Mouse (Mus musculus) 416B (cell line): ENCODE data around the gene Map7d1.
A peak's percentile ranks its signal among the peaks of the same experiment; 100 is the strongest.

Experiments
- DNase-seq: peaks from one replicate; pipeline ENCODE4 v3.0.0; 2011; ENCODE audit warnings: low read depth

The Map7d1 gene

DNA sequence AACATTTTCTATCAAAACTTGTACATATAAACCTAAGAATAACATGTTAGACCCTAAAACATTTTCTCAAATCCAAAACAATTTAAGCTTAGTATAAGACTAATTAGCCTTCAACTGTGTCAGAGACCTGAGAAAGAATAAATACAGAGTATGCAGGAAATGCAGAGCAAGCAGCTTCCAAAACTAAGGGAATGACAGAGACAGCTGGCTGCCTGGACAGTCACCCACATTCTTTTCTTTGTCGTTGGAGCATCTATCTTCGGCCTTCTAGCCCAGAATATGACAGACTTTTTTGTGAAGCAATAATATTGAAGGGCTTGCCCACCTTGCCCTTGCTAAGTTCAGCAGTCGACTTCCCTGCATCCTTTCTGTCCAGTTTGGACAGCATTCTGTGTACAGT, 13.1 kb upstream of the Map7d1 start:
- no peak for DNase-seq

DNA sequence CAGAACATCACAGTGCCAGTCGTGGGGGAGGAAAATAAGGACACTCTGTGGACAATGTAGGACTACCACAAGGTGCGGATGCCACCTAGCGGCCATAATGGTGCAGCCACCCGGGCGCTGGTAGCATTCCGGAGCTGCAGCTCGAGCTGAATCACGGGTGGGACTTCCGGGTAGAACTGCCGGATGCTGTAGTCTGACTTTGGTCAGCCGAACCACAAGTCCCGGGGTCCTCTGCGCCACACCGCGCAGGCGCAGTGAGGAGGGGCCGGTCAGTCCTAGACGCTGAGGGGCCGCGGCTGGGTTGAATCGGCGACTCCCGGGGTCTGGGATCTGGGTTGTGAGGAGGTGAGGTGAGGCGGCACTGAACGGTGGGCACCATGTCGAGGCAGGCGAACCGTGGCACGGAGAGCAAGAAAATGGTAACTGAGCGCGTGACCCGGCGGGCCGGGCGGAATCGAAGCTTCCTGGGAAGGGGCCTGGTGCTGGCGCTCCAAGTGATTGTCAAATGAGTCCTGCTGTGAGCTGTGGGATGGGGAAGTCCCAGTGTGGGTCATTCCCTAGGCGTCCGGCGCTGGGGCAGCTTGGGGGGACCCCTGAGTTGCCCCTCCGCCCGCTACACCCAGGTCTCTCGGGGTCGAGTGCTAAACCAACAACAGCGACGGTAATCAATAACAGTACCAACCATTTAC, 6.1 kb upstream of the Map7d1 start, which contains the start of gene Trappc3:
Gene Trappc3, plus strand, starts transcription at position 207 of the 689 bp plus-strand sequence.
- DNase-seq = peak; percentile 99

DNA sequence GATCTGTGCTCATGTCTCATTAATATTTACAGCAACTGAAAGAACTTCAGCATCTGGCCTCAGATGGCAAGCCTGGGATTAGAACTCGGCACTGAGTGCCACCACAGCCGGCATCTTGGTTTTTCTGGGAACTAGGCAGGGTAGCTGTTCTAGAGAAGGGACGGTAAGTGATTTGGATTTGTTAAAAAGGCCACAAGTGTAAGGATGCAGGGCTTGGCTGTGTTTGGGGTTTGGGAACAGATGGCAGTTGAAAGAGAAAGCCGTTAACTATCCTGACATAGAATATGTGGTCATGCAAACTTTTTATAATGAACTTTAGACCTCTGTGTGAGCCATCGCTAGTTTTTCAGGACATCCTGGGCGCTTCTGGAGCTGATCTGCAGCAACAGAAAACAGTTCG, 5.5 kb upstream of the Map7d1 start:
- DNase-seq = no peak

DNA sequence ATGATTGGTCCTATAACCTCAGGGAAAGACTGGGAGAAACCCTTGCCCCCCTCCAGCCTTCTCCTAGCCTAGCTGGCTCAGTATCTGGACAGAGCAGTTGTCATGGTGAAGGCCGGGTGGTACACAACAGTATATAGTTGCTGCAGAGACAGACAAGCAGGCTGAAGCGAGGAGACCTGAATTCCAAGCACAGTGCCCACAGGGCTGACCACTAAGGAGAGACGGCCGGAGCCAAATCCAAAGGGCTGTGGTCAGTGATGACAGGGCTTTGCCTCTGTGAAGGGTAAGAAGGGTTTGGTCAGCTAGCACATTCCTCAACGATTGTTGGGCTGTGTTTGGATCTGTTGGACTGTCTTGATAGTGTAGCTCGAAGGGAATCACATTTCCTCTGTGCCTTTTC, 5.1 kb upstream of the Map7d1 start:
- peak; percentile 21 for DNase-seq

DNA sequence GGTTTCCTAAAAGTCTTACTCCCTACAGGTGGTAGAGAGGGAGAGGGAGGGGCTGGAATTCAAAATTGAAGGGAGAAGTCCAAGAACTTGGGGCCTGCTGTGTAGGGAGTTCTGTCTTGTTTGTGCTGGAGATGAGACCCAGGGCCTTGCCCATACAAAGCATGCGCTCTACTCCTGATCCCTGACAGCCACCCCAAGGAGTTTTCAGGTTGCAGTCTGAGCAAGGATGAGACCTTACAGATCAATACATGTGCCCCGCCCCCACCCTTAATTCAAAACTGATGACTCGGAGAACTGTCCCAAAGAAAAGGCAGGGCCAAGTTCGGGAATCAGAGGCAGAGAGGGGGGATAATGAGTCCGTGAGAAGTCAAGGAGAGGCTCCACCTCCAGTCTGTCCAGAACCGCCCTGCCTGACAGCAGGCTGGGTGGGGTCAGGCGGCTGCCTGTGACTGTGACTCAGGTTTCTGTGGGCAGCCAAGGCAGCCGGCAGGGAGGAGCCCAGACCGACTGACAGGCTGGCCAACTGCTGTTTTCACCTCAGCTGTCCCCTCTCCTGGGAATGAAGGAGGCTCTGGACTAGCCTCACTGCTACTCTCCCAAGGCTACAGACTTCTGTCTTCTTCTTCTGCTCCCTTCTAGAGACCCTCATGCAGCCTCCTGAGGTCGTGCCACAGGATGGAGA, 4.5 kb upstream of the Map7d1 start:
- DNase-seq = peak; percentile 91

DNA sequence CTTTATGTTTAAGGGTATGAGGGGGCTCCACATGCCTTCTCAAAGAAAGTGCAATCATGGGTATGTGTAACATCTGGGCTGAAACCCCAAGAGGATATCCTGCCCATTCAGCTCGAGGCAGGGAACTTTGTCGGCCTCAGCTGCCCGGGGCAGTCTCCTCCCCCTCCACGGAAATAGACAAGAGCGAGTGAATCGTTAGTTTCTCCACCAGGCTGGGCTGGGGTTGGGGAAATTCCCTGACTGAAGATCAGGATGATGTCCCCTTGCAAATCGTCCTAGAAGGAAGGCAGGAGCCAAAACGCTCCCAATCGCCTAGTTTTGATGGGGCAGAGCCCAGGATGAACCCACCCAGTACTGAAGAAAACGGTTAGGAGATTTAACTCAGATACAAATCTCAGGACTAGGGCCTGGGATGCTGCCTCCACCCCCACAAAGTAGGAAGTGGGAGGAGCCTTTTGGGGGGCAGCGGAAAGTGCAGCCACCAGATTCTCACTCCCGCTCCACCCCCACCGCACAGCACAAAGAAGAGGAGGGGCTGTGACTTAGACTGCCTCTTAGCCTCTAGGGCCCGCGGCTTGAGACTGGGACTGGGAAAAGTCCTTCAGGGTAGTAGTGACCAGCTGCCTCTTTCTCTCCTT, 3.5 kb upstream of the Map7d1 start:
- peak; percentile 95 for DNase-seq

DNA sequence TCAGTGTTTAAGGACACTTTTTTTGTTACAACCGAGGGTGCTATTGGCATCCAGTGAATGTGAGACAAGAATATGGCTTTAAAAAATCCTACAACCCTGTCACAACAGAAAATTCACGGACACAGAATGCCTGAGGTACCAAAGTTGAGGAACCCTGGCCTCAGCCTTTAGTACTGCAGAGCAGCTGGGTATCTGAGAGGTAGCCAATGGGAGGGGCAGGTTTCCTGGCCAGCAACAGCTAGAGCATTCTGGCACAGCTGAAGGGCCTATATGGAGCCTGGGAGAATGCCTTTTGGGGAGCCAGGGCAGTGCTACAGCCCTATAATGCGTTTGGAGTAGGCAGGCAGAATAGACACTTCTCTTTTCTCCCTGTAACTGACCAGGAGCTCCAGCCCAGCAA, 2.9 kb upstream of the Map7d1 start:
- no peak for DNase-seq

DNA sequence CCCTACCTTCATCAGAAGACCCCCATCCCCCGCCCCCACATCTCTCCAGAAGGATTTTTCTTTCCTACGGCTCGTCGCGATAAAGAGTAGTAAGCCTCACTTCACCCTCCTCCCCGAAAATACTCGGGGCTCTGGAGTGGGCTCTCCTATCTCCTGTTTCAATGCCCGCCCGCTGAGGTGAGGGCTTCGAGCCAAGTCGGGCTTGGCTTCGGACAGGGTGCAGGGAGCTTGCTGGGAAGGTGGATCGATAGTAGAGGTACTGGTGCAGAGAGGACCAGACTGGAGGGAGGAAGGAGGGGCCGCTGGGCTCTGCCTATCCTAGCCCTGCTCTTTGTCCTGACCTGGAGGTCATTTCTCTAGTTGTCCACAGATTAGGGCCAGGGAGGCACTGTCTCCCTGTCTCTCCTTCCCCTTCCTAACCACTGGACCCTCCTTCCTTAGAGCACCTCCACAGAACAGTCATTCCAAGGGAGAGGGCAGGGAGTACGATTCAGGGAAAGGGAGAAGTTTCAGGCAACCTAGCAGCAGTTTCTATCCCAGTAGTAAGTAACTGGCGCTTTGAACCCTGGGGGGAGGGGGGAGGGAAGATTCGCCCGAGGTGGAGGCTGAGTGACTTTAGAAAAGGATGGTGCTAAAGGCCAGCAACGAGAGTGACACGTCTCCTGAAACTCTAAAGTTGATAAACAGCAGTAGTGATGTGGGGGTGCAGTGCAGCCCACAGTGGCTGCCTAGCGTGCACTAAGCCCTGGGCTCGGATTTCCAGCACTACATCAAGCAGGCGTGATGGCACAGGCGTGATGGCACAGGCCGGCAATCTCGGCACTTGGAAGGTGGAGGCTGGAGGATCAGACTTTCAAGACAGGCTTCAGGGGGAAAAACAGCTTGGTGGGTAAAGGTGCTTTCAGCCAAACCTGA, 1.1 kb upstream of the Map7d1 start:
- peak; percentile 28 for DNase-seq

DNA sequence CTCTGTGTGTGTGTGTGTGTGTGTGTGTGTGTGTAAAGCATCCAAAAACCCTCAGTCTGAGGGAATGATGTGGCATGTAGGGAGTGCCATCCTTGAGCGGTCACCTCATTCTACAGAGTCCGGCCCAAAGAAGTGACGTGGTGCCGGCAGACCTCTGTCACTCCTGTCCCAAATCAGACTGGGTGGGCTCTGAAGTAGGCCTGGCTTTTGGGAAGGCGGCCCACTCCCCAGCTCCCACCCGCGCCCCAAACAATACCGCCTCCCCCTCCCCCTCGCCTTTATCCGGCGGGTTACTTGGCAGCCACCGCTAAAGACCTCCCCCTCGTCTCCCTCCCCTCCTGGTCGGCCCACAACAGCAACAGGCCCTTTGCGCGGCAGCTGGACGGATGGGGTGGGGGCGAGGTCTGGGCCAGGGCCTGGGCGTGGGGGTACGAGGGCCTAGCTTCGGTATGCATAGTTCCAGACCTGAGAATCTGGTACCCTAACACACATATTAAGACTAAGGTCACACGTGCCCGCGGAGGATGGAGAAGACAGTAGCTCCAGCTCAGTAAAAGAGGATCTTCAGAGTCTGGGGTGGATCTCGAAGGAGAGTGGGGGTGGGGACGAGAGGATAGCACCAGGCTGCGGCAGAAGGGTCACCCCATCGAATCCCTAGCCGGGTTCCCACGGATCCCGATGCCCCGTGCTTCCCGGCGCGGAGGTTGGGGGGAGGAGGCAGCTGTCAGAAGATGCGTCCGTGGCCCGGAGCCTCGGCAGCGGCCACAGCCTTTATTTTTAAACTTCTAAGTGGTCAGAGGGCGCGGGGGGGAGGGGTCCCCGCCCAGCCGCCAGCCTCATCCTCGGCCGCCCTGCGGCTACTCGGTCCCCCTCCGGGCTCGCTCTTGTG, 786 bp downstream of the Map7d1 start:
- DNase-seq = peak; percentile 42

DNA sequence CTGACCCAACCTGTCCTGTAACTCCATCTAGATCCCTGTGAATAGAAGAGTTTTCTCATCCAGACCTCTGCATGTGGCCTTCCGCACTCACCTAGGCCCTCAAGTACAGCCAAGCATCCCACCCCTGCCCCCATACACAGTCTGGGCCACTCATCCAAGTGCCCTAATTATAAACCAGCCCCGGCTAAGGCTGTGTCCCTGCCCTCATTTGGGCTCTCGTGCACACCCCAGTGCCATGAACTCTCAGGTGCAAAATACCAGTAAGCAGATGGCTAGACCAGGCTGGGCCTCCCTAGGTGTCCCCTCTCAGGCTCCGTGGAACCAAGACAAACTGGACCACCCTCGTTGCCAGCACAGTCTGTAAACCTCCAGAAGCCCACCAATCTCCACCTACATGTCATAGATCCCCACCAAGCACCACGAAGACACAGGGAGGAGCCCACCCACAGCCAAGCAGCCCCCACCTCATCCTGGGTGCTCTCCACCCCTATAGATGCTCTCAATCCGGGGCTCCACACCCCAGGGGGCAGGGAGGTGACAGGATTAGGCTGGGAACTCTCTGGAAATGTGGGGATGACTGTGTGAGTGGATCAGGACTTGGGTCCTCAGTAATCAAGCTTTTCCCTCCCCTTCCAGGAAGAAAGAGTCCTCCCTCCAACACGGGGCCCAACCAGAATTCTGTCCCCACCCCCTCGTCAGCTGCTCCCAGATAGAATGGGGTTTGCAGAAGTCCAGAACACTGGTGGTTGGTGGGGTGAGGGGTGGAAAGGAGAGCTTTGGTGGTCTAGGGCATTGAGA, 1.6 kb downstream of the Map7d1 start:
- DNase-seq = peak; percentile 54

DNA sequence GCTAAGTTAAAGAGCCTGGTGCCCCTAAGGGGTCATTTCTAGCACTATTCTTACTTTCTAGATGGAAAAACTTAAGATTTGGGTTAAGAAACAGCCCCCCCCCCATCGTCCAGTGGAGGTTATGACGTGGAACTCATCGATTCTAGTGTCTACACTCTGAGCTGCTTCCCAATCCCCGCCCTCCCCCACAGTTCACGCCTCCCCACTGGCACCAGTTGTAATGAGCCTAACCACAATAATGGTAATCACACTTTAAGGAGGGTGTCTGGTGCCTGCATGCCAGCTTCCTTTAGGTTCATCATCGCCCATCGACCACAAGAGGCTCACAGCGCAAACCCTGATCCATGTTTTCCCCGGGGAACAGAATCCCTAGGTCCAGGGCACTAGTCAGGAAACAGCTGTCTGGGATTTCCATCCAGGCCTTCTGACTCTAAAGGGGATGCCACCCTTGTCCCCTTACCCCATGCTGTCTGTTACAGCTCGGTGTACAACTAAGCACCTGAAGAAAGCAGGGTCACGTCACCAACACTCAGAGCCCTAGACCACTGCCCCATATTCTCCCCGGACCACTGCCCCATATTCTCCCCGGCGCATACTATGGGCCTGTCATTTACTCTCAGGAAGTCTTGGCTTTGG, 2.4 kb downstream of the Map7d1 start:
- peak; percentile 38 for DNase-seq

DNA sequence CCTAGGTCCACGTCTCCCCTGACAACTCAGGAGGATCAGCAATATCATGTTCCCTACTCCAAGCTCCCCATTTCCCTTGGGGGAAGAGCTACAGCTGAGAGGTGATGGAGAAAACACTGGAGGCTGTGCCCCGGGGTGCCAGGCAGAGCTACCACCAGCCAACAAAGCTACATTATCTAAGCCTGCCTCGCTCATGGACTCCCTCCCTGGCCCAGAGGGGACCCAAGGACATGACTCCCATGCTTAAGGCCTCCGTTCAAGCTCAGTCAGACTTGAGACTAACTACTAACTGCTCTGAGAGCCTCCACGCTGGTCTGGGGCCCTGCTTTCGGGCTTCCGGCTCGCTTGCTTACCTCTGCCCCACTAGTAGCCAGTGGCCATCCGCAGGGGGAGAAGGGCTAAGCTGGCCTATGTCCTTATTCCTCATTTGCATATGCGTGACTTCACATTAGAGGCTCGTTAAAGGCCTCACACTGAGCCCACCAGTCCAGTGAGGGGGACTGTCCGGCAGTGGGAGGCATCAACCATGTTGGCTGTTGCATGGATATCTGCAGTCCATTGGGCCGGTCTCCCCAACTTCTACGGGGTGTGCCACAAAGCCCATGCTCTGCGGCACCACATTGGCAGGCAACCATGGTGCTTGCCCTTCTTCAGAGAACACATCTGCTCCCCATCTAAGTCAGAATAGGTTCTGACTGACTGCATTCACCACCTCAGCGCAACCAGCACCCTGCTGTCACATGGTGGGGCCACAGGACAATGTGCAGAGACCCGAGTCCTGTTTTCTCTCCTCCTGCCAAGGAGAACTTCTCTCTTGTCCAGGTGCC, 3.5 kb downstream of the Map7d1 start:
- no peak for DNase-seq

DNA sequence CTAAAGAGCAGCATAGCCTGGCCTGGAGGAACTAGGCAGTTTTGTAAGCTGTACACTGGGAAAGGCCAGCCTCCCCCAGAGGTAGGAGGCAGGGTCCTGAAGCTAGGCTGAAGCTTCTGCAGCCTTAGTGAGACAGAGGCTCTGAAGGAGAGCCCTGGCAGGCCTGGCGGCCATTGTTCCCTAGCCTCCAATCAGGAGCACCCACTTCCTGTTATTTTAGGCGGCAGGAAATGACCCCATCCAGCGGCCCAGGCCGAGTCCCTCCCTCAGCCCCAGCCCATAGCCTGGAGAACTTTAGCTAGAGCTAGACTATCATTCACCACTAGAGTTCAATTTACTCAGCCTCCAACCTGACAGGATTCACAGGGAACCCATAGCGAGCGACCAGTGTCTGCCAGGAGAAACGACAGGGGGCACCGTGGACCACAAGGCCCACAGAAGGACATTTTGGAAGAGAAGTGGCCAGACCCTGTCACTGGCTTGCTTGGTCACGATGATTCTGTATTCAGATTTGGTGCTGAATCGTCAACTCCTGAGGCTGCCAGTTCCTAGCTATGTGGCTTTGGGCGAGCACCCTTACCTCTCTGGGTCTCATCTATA, 4.4 kb downstream of the Map7d1 start:
- peak; percentile 68 for DNase-seq

DNA sequence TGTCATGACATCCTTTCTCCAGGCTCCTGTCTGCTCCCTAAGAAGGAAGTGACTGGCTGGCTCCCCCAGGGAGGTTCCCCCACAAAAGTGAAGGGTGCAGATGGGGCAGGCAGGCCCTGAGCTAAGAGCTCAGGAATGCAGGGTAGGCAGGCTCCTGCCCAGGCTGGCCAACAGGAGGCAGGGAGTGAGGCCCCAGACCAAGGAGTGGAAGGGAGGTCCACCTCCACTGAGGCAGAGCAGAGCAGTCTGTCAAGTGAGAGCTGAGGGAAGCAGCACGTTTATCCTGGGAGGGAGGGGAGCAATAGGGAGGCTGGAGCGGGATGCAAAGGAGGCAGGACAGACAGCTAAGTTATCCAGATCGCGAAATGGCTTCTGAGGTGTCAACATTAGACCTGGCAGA, 5.5 kb downstream of the Map7d1 start:
- no peak for DNase-seq

DNA sequence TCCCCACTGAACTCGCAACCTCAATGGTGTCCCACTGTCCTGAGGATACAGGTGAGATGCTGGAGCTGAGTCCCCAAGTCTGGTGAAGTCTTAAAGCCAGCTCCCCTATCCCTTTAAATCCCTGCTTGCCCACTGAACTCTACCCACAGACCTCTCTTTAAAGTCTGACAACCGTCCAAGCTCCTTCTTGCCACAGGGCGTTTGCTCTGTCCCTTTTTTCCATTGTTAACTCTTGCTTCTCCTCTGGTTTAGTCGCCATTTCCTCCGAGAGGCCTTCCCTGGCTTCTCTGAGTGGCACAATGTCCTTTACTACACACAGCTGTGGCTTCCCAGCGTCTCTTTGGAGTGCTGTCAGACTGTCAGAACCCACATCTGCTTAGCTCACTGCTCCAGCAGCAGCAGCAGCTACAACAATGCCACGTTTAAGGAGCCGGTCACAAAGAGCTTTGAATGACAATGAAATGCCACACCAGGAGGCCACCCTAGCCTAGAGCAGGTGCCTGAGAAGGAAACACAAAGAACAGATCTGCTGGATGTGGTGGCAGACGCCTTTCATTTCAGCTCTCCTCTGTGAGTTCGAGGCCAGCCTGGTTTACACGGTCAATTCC, 7.8 kb downstream of the Map7d1 start:
- no peak for DNase-seq

DNA sequence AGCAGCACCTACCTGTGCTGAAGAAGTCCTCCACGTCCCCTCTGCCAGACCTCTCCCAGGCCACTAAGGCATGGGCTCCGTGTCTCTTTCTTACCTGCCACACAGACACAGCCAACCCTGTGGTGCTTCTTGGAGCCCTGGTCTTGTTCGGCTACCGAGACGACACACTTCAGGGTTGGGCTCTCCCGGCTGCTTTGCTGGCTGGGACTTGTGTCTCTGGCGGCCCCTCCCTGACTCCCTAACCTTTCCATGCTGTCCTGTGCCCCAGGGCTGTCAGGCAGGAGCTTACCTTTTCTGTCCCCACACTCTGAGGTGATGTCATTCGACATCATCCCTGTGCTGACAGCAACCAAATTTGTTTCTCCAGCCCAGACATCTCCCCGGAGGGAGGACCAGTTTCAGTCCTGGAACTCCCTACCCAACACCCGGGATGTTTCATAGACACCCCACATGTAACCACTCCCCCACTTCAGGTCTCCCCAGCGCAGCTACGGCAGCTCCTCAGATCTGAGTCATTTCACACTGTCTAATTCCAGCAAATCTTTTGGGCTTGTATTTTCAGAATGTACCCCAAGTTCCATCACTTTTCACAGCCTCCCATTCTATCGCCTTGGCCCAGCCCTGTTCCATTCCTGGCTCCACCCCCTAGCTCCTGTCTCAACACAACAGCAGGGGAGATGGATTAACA, 9.8 kb downstream of the Map7d1 start:
- DNase-seq = no peak

DNA sequence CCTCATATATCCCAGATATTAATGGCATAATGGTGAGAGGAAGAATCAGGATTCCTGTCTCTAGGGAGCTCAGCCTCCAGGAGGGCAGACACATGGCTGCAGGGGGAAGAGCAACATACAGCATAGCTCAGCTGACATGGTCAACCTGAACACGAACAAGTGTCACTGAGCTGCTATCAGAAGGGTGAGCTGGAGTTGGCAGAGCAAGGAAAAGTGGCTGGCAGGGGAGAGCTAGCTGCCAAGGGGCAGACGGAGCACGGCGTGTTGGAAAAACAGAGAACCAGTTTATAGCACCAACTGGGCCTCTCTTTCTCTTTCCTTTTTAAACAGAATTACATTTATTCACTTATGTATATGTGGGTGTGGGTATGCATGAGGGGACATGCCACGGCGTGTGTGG, 13.6 kb downstream of the Map7d1 start:
- no peak for DNase-seq

DNA sequence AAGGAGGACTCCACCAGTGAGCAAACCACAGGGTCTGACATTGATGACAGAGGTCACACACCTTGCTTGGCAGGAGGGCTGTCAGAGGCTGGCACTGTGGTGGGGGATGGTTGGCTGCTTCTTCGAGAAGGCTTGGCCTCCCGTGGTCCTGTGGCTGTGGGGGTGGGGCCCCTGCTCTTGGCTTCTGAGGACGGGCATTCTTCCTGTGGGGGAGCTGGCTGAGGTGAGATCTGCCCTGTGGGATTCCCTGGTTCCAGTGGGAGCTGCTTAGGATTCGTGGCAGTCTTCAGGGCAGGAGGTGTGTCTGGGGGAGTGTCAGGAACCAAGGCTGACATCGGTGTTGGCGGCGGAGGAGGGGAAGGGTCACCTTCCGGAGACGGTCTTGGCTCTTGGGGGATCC, 14.2 kb downstream of the Map7d1 start:
- DNase-seq = no peak
